Mouse (Mus musculus) right cerebral cortex, adult 18-20 months (tissue): ENCODE measurements around the gene Orai1.
"Not testable (repeated sequence)": the region's sequence is repeated elsewhere in the genome, so short reads cannot be mapped to it uniquely, and the experiment has no call there.

Source experiments
- DNase-seq: peaks from one replicate; pipeline ENCODE4 v3.0.0; 2022; ENCODE audit warnings: mixed read lengths

The Orai1 gene

GRCm38 (mm10) chr5:123035089-123035488 is 20.2 kb downstream of the Orai1 start:
- no peak for DNase-seq

- DNase-seq: no peak
Observed at GRCm38 (mm10) chr5:123035564-123035963, 20.7 kb downstream of the Orai1 start.

GRCm38 (mm10) chr5:123038115-123038514 is 23.2 kb downstream of the Orai1 start:
- DNase-seq: no peak

GRCm38 (mm10) chr5:123039120-123039752 is 24.4 kb downstream of the Orai1 start:
- DNase-seq: no peak

GRCm38 (mm10) chr5:123040796-123041195 is 25.9 kb downstream of the Orai1 start:
- DNase-seq: no peak

GRCm38 (mm10) chr5:123043856-123044255 is 29.0 kb downstream of the Orai1 start:
- DNase-seq: no peak

GRCm38 (mm10) chr5:123045561-123046295 is 30.9 kb downstream of the Orai1 start:
- peak; percentile 43 for DNase-seq

- DNase-seq: no peak
Observed at GRCm38 (mm10) chr5:123046916-123047315, 32.0 kb downstream of the Orai1 start, which contains the start of gene Morn3. Morn3 (minus strand) TSS chr5:123047016.

- DNase-seq: peak; percentile 15
Observed at GRCm38 (mm10) chr5:123049271-123049670, 34.4 kb downstream of the Orai1 start.

GRCm38 (mm10) chr5:123050918-123051317 is 36.0 kb downstream of the Orai1 start:
- no peak for DNase-seq

- DNase-seq: no peak
Observed at GRCm38 (mm10) chr5:123051736-123052135, 36.9 kb downstream of the Orai1 start.

GRCm38 (mm10) chr5:123057366-123058250 is 42.7 kb downstream of the Orai1 start:
- DNase-seq: peak; percentile 99

GRCm38 (mm10) chr5:123058251-123059102 is 43.6 kb downstream of the Orai1 start:
- no peak for DNase-seq

GRCm38 (mm10) chr5:123059757-123060520 is 45.1 kb downstream of the Orai1 start:
- DNase-seq: no peak

GRCm38 (mm10) chr5:123060706-123061401 is 46.0 kb downstream of the Orai1 start:
- DNase-seq: no peak

GRCm38 (mm10) chr5:123061402-123061749 is 46.5 kb downstream of the Orai1 start:
- not testable (repeated sequence) for DNase-seq

GRCm38 (mm10) chr5:123063141-123063540 is 48.3 kb downstream of the Orai1 start:
- DNase-seq: no peak

- DNase-seq: peak; percentile 72
Observed at GRCm38 (mm10) chr5:123064207-123064606, 49.3 kb downstream of the Orai1 start.

- no peak for DNase-seq
Observed at GRCm38 (mm10) chr5:123067395-123067995, 52.6 kb downstream of the Orai1 start.

GRCm38 (mm10) chr5:123068115-123068514 is 53.2 kb downstream of the Orai1 start, which contains the start of gene Tmem120b:
Tmem120b (plus strand) TSS chr5:123068415.
- DNase-seq: no peak
